Mouse (Mus musculus) cortical plate, adult 2 months (tissue): ENCODE measurements around the gene Mtmr3.

Experiments
- CTCF ChIP-seq: fragments of 200-500 bp; IDR thresholded peaks from 2 replicates; pipeline ENCODE4 v1.5.1; 2011; ENCODE audit warnings: mild to moderate bottlenecking, control low read depth, low read length; ENCODE audit not compliant: insufficient read depth; ENCODE audit errors: extremely low read depth
- POLR2A ChIP-seq: fragments of 200-500 bp; IDR thresholded peaks from 2 replicates; pipeline ENCODE4 v1.6.1; 2011; ENCODE audit warnings: mild to moderate bottlenecking, low read length, control low read depth; ENCODE audit not compliant: insufficient read depth; ENCODE audit errors: extremely low read depth

GRCm38 (mm10) chr11:4636782-4637342 is 42.2 kb upstream of the Mtmr3 start:
- TF ChIP-seq CTCF (no peak), POLR2A (no peak)
